Mouse (Mus musculus) WW6 (cell line): Measurements from ENCODE around the gene Rcbtb2.

Experiments
- DNase-seq: peaks from one replicate; pipeline ENCODE4 v3.0.0-alpha.2; 2013; ENCODE audit warnings: low read depth, low spot score

The Rcbtb2 gene

DNA sequence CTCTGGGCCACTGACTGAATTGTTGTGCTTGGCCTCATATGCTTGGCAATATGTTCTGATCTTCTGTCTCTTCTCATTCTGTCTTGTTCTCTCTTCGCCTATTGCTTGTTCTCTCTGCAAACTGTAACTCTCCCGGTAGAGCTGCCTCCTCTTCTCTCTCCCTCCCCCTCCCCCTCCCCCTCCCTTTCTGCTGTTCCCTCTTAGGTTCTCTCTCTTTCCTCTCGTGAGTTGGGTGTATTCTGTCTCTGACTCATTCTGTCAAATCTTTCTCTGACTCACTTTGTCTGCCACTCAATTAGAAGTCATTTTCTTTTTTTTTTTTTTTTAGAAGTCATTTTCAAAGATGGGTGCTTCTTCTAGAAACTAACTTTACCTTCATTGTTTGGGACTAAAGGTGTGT lies 23.9 kb downstream of the Rcbtb2 start:
- DNase-seq, result no peak

DNA sequence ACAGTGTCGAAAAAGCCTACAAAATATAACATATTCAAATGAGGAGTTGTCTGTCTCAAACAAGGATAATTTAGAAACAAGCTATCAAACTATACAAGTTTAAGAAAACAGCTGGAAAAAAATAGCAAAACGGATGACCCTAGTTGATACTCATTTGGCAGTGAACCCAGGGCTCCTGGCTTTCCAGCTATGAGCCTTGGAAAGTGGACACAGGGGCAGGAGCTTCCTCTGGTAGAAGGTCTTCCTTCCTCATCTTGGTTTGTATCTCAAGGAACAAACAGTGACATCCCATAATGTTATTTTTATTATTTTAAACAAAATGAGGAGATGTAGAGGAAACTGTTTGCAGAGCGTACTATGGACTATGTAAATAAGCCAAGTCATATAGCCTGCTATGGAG lies 25.3 kb downstream of the Rcbtb2 start:
- no peak for DNase-seq

DNA sequence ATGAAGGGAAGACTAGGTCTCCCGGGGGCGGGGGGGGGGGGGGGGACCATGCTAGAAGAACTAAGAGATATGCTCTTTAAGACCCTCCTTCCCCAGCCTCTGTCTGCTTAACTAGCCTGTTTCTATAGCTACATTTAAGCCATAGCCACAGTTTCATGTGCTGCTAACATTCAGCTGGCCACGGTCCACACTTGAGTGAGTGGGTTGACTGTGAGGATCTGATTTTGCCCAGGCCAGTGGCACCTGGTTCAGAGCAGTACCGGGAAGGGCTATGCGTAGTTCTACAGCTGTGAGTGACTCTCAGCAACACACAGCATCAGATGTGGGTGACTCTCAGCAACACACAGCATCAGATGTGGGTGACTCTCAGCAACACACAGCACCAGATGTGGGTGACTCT lies 38.5 kb downstream of the Rcbtb2 start:
- DNase-seq, result no peak

DNA sequence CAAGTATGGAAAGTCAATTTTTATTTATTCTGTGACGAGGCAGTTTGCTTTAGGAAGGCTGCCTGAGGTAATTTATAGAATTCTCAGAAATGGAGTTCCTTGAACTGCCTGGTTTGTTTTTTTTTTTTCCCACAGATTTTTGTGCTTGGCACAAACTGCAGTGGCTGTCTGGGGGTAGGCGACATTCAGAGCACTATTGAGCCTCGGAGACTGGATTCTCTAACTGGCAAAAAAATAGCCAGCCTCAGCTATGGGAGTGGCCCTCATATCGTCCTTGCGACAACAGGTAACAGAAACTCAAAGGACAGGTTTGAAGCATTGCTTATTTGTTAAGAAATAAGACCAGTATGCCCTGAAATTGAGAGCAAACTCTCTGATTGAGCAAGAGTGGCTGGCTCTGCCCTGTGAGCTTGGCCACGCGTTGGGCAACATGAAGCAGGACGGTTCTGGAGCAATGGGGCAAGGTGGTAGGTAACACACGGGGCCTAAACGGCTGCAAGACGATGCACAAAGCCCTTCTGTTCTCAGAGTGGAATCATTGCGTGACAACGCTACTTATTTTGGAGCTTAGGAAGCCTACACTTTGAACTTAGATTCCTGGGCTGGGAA lies 39.5 kb downstream of the Rcbtb2 start:
- DNase-seq, result no peak

DNA sequence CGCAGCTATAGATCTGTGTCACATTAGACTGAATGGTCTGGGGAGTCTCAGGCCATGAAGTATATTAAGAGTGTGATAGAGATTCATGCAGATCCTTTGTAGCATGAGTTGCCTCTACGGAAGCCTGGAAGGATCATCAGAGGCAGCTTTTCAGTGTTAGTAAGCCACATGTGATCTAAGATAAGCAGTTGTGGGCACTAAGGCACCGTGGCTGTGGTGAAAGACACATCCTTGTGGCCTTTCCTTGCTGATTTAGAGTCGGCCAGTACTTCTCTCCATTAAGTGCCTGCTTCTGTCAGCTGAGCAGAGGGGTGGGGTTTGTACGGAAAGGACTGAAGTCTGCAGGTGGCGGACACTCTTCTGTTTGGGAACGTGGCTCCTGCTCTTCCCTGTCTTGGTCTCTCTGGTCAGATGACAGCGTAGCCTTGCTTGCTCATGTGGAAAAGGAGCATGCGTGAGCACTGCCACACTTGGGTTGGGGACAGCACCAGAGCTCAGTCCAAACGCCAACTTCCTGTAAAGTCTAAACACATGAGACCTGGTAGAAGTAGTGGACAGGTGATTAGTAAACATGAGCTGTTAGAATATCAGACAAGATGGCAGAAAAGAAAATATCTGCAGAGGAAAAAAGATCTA lies 40.6 kb downstream of the Rcbtb2 start:
- DNase-seq, result no peak

DNA sequence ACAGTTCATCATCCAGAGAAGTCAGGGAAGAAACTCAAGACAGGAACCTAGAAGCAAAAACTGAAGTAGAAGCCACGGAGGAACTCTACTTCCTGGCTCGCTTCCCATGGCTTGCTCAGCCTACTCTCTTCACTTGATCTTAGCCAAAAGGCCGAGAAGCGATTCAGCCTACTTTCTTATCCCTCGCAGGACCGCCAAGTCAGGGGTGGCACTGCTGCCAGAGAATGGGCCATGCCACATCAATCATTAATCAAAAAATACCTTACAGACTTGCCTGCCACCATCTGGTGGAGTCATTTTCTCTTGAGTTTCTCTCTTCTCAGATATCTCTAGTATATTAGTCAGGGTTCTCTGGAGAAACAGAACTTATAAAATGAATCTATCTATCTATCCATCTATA lies 42.3 kb downstream of the Rcbtb2 start:
- DNase-seq, result no peak

DNA sequence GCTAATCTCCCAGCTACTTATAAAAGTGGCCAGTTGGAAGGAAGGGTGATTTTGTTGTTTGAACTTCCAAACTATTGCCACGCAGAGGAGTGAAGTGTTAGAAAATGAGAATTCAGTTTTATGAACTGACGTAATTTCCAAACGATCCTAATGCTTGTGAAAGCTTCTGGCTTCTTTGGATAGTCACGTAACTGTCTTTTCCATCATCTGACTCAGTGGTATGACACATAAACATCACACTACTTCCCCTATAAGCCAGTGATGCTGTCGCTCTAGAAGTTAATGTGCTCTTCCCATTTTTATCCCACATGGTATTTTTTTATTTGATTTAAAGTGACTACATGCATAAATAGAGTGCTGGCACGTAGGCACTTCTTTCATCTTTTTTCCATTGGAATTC lies 45.8 kb downstream of the Rcbtb2 start:
- DNase-seq, result no peak

DNA sequence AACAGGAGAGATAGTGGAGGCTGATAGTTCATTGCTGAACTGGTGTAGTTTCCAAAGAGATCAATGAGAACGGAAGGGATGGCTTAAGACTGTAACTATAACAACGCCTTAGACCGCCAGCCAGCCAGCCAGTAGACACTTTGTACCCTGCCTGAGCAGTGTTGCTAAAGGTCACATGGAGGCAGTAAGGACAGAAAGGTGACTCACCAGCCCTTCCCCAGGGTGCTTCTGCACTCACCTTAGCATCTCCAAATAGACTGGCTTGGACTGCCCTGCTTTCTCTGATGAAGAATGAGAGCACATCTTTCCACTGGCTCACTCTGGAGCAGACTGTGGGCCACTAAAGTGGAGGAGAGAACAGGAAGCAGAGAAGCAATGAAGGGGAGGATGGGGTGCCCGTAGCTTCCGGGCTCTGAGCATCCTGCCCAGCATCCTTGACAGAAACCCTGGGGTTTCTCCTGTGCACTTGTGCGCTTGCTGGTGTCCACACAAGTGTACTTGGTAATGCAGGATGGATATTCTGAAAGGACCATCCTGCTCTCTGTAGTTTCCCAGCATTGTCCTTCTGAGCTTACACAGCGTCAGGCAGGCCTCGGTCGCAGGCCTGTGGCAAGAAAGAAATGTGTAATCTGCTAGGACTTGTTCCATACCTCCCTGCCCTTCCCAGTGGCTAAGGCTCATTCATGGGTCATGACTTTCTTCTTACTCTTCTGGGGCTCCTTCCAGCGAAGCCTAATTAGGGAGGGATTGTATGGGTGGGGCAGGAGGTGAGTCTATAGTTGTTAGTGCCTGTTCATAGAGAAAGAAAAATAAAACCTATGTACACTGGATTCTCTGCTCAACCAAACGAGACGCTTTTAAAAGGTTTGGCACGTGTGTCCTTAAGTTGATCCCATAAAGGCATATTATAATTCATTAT lies 47.3 kb downstream of the Rcbtb2 start:
- no peak for DNase-seq

DNA sequence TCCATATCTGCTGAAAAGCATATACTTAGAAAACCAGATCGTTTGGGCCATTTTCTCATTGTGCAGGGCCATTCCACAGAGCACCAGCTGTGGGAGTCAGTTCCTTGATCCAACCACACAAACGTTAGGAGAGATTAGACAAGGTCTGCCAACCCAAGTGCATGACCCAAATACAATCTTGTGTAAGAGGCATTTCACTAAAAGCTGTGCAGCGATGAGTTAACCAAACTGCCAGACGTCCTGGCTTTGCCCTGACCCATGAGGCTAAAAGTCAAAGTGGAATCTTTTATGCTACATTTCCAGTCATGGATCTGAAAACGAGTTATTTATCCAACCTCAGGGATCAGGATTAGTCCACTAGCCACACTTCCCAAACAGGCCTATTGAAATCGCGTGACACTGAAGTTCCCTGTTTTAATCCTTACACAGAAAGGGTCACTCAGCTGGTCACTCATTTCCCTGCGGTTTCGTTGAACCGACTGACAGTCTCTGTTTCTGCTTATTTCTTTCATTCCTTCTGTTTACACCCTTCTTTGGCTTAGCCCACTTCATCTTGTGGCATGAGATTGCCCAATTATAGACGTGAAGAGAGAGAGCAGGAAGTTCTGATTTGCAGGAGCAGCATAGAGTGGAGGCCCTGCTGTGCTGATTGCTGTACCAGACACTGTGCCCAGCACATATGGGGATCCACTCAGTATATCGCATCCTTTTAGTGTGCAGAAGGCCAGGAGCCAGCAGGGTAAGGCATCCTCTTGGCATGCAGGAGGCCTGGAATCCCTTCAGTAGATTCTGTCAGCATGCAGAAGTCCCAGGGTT lies 49.6 kb downstream of the Rcbtb2 start:
- DNase-seq, result no peak

DNA sequence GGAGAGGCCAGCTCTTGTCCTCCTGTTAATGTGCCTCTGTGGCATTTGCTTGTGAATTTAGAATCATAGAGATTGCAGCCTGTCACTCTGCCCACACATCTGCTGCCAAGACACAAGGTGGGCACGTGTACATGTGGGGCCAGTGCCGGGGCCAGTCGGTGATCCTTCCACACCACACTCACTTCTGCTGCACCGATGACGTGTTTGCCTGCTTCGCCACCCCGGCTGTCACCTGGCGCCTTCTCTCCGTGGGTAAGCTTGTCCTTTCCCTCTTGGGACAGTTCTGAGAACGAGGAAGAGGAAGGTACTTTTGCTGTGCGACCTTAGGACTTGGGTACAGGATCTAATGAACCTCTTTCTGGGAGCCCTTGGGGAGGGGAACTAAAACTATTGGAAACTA lies 50.8 kb downstream of the Rcbtb2 start:
- no peak for DNase-seq

DNA sequence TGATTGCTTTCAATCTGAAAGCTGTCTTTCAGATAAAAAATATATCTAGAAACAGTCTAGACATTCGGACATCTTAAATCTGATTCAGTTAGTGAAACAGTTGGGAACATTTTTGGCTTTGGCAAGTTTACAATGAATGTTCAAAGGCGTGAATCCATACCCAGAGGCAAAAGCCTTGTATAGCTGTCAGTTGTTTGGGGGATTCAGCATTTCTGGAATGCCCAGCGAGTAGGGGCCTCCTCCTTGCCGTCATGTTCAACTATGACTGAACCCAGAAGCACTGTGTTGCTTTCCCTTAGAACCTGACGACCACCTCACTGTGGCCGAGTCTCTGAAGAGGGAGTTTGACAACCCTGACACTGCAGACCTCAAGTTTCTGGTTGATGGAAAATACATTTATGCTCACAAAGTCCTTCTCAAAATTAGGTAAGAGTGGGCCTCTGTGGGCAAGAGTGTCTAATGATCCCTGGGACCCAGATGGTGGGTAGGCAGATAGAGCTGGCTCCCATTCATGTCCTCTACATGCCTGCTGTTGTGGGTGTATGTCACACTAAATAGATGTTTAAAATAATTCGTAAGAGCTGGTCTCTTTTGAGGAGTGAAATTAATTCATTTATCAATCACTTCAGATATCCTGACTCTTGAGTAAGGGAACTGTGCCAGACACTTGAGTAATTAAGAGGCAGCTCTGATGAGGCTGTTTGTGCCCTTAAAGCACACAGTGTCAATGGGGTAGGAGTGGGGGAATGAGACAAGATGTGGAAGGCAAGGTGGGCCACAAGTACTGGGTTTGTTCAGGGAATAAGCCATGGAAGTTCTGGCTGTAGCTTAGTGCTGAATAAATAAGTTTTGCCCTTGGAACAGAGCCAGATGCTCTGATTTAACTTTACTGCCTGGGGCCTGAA lies 51.5 kb downstream of the Rcbtb2 start:
- no peak for DNase-seq

DNA sequence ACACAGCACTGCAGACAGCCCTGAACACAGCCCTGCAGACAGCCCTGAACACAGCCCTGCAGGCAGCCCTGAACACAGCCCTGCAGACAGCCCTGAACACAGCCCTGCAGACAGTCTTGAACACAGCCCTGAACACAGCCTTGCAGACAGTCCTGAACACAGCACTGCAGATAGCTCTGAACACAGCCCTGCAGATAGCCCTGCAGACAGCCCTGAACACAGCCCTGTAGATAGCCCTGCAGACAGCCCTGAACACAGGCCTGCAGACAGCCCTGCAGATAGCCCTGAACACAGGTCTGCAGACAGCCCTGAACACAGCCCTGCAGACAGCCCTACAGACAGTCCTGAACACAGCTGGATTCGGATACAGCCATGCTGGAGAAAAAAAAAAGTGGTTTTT lies 52.2 kb downstream of the Rcbtb2 start:
- no peak for DNase-seq

DNA sequence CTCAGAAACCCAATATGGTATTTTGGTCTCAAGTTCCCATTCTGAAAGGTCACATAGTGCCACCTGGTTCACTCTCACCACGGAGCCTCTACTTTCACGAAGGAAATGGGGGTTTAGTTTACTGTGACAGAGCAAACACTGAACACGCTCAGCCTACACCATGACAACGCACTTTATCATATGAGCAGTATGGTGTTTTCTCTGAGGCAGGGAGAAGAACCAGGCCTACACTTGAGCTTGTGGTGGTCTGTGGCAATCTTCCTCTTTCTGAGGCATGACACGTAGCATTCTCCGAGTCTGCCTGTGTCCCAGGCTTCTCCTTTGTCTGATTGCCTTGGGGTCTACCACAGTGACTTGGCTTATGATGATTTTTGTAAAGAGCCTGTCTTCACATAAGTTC lies 53.0 kb downstream of the Rcbtb2 start:
- no peak for DNase-seq

DNA sequence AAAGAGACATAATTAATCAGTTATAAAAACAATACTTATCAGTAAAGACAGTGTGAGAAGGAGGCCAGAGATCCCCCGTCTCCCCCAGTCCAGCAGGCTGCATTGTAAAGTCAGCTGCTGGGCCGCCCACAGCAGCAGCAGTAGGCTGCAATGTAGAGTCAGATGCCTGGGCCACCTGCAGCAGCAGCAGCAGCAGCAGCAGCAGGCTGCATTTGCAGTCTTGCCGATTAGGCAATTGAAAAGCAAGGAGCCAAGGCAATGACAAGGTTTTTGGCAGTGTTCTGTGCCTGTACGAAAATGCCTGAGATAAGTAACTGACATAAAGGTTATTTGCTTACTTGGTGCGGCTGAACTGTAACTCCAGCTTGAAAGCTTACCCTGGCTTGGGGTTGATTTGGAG lies 53.4 kb downstream of the Rcbtb2 start:
- no peak for DNase-seq

DNA sequence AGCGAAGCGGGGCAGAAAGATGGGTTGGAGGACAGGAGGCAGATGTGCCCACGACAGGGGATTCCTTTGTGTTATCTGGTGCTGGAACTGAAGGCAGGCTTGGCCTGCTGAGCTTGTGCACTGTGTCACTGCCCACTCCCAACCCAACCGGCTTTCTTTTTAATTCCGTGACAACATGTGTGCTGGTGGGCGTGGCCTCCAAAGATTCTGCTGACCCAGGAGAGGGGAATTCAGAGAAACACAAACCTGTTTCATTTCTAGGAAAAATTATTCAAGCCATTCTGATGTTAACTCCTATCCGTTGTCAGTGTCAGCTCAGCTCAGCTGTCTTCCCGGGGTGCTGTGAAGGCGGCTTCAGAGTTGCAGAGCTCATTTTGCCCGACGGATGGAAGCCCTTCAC lies 55.1 kb downstream of the Rcbtb2 start:
- no peak for DNase-seq

DNA sequence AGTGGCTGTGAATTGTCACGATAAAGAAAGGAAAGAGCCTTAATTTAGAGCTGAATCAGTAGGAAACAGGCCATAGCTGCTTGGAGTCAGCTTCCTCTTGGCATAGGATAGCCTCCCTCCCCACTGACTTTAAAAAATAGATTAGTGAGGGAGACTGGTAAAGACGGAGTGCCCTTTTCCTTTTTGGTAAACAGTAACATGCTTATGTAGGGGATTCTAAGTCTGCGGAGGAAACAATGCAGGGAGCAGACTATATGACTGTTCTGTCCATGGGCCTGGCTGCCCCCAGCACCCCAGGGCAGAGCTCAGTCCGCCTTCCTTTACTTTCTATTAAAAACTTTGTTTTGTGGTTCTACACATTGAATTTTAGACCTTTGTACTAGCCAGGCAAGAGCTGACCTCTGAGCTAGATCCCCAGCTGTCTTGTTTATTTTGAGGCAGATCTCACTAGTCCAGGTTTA lies 56.4 kb downstream of the Rcbtb2 start:
- no peak for DNase-seq

DNA sequence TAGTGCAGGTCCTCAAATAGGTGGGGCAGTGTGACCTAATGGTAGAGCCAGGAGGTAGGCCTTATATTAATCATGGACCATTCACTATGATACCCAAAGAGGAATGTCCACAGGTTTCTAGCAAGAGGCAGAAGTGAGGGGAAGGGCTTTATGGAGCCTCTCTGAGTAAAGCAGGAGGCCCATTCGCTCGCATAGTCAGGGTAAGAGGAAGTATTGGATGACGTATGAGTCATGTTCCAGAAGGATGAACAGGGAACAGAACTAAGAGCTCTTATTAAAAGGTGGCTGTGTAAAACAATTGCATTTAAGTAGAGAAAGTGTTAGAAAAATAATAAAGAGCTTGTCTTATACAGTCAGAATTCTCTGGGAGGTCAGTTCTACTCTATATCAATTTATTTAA lies 57.8 kb downstream of the Rcbtb2 start:
- no peak for DNase-seq

DNA sequence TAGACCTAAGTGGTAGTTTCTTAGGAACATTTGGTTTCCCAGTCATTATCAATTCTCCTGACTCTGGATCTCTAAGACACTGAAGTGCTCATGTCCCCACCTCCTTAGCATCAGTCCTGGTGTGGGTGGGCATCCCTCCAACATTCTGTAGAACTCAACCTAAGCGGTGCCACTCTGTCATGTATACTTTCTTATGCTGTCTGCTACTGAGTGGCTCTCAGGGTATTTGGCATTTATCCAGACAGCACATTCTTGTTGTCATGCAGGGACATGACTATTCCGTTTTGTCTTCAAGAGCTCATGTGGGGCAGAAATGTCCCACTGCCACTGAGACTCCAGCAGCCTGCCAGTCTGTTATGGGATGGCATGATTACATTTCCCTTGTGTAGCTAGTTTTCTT lies 58.3 kb downstream of the Rcbtb2 start:
- no peak for DNase-seq

DNA sequence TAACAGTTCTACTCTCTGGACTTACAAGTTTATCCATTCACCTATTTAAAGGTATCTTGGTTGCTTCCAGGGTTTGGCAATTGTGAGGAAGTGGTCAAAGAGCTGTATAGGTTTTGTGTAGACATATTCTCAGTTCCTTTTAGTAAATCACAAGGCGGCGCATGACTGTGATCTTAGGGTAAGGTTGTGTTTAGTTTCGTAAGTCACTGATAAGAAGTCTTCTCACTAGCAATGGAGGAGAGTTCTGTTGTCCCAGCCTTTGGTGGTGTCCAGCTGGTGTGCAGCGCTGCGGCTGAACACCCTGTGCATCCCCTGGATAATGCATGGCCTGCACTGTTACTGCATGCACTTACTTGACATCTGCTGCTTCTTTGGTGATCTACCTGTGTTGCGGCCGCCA lies 64.0 kb downstream of the Rcbtb2 start:
- no peak for DNase-seq

DNA sequence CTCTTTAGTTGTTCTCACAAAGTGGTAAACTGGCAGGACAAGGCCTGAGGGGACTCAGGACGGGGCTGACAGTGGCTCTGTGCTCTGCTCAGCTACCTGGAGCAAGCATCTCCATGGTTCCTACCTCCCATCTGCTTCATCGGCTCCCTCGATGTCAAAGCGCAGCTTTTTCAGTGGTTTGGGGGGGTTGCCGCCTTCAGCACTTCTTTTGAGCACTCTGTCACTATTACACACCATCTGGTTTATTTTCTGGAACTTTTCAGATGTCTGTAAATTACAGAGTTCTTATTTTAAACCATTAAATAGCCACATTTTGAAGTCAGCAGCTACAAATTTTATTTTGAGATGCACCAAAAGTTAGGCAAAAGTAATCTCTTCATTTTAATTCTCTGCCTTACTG lies 76.2 kb downstream of the Rcbtb2 start:
- DNase-seq, result no peak

DNA sequence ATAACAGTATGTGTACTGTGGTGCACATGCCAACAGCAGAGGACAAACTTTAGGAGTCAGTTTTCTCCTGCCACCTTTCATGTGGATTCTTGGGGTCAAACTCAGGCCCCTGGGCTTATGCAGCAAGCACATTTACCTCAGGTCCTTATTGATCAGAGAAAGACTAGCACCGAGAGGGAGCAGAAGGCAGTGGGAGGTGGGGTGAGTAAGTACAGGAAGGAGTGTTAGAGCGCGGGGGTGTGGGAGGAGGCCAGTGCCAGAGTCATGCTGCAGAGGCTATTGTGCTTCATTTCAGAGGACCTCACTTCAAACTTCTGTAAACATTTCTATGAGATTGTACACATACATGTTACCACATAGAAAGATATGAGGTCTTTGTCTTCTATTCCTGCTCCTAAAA lies 78.6 kb downstream of the Rcbtb2 start:
- DNase-seq, result no peak
